Mouse (Mus musculus) neural tube, embryonic 14.5 days (tissue): Measurements from ENCODE around the gene Coq5. TPM values are rescaled to one million over a fixed set of nuclear protein-coding genes. Genes with fewer than 3 reads are reported as not detected.

Experiments used
- ATAC-seq: fragments of 200-750 bp; cut with Nextera tagmentation; 2 replicates; pipeline ENCODE4 v1.8.0; 2017; ENCODE audit warnings: low read depth, mild to moderate bottlenecking, moderate TSS enrichment, moderate library complexity
- H3K27ac ChIP-seq: fragments of 300-500 bp; sonication (generic); 2 replicates; pipeline ENCODE4 v1.5.1; 2014; ENCODE audit warnings: low read depth, mild to moderate bottlenecking, control low read depth, low read length, moderate library complexity, mixed read lengths
- H3K27me3 ChIP-seq: fragments of 300-500 bp; sonication (generic); 2 replicates; pipeline ENCODE4 v1.6.1; 2014; ENCODE audit warnings: low read length; ENCODE audit not compliant: control insufficient read depth, insufficient read depth
- H3K36me3 ChIP-seq: fragments of 300-500 bp; sonication (generic); 2 replicates; pipeline ENCODE4 v1.6.1; 2014; ENCODE audit warnings: low read length, mixed read lengths; ENCODE audit not compliant: control insufficient read depth, insufficient read depth
- H3K4me1 ChIP-seq: fragments of 300-500 bp; sonication (generic); 2 replicates; pipeline ENCODE4 v1.6.1; 2014; ENCODE audit warnings: low read length; ENCODE audit not compliant: control insufficient read depth, insufficient read depth
- H3K4me2 ChIP-seq: fragments of 300-500 bp; sonication (generic); 2 replicates; pipeline ENCODE4 v1.6.1; 2014; ENCODE audit warnings: mild to moderate bottlenecking, low read depth, low read length, control low read depth
- H3K4me3 ChIP-seq: fragments of 300-500 bp; sonication (generic); 2 replicates; pipeline ENCODE4 v1.5.1; 2014; ENCODE audit warnings: low read depth, low read length, control low read depth, mixed read lengths
- H3K9ac ChIP-seq: fragments of 300-500 bp; sonication (generic); replicated peaks from 2 replicates; pipeline ENCODE4 v1.6.1; 2014; ENCODE audit warnings: low read depth, mild to moderate bottlenecking, control low read depth, low read length, mixed read lengths
- H3K9me3 ChIP-seq: fragments of 300-500 bp; sonication (generic); 2 replicates; pipeline ENCODE4 v1.6.1; 2016; ENCODE audit warnings: low read length; ENCODE audit not compliant: control insufficient read depth
- WGBS: fragments of 180-500 bp; shearing (Covaris S2); extraction: QIAGEN DNeasy Blood & Tissue Kit; methylation state at CpG from one replicate; pipeline ENCODE4 v1.1.7; 2014; 5-methylcytosine and 5-hydroxymethylcytosine counted together
- polyA plus RNA-seq: library from polyadenylated mRNA; unstranded; fragments of >200 nt; fragmentation: Nextera tagmentation; extraction: Ambion mirVana; gene quantifications from 2 replicates; pipeline ENCODE4 v1.2.1, GENCODE M21; 2014

Gene Coq5
- polyA plus RNA-seq, 1 experiment from 2014 or later: 61.8 TPM

DNA sequence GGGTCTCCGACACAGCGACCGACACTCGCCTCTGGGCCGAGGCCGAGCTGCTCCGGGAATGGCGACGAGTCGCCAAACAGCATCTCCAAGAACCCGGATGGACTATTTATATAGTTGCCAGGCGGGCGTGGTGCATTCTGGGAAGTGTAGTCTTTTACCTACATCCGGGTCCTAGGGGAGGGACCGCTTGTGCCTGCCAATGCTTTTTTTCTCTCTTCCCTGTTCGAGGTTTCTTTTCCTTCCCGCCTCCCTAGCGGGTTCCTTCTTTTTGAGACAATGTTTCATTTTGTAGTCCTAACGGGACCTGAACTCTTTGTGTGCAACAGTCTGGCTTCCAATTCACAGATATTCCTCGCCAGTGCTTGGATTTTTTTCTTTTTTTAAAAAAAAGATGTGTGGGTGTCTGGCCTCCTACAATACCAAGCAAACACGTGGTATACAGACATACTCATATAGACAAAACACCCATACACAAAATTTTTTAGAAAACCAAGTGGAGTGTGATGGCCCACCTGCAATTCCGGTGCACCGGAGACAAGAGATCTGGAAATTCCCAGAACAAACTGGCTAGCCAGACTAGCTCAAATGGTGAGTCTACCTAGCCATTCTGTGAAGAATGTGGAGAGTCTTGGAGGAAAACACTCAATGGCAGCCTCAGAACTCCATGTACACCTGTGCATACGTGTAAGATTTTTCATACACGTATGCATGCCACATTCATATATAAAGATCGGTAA lies 6.5 kb upstream of the Coq5 start, which contains the start of gene Rnf10:
Gene Rnf10 (minus strand): TSS at position 87 of the 737 bp plus-strand sequence.
- WGBS: 15% methylated on average over 26 of the region's 26 CpGs
- Histone ChIP-seq H3K4me2 (peak within 1 kb of the TSS; percentile 83), H3K27ac (peak within 1 kb of the TSS; percentile 80), H3K27me3 (peaks cover 3% of the 10 kb centered on the region; the same call in 1 of the 2 replicates), H3K9ac (peak within 1 kb of the TSS; percentile 96), H3K4me1 (peaks cover 35% of the 10 kb centered on the region), H3K36me3 (0 out of 2 replicates have a peak, but pooled peaks cover 3% of the 10 kb centered on the region), H3K9me3 (no peaks in the 10 kb centered on the region), H3K4me3 (peak within 1 kb of the TSS; percentile 99)
- peak; percentile 86 for ATAC-seq

GRCm38 (mm10) chr5:115273549-115274135 lies 5.8 kb upstream of the Coq5 start:
- no peaks in the 10 kb centered on the region for H3K36me3 ChIP-seq
- H3K27ac ChIP-seq: no peak overlapping the region; the same call in 1 of the 2 replicates
- peak overlapping the region; percentile 99; the same call in 1 of the 2 replicates for H3K4me3 ChIP-seq
- H3K27me3 ChIP-seq: peaks cover 3% of the 10 kb centered on the region; the same call in 1 of the 2 replicates
- peak; percentile 9; the same call in 1 of the 2 replicates for ATAC-seq
- peaks cover 29% of the 10 kb centered on the region for H3K4me1 ChIP-seq
- no peaks in the 10 kb centered on the region for H3K9me3 ChIP-seq
- 78% methylated on average over 6 of the region's 6 CpGs for WGBS
- peak overlapping the region; percentile 96; the same call in 1 of the 2 replicates for H3K9ac ChIP-seq
- peak overlapping the region; percentile 54; the same call in 1 of the 2 replicates for H3K4me2 ChIP-seq

- Histone ChIP-seq H3K27me3 (peaks cover 3% of the 10 kb centered on the region; the same call in 1 of the 2 replicates), H3K36me3 (no peaks in the 10 kb centered on the region), H3K4me2 (no peak overlapping the region), H3K9me3 (no peaks in the 10 kb centered on the region), H3K27ac (no peak overlapping the region), H3K4me3 (no peak overlapping the region), H3K9ac (no peak overlapping the region), H3K4me1 (peaks cover 24% of the 10 kb centered on the region)
- WGBS: 84% methylated on average over 1 of the region's 1 CpGs
- no peak for ATAC-seq
Observed at GRCm38 (mm10) chr5:115274353-115274752, 5.1 kb upstream of the Coq5 start.

DNA sequence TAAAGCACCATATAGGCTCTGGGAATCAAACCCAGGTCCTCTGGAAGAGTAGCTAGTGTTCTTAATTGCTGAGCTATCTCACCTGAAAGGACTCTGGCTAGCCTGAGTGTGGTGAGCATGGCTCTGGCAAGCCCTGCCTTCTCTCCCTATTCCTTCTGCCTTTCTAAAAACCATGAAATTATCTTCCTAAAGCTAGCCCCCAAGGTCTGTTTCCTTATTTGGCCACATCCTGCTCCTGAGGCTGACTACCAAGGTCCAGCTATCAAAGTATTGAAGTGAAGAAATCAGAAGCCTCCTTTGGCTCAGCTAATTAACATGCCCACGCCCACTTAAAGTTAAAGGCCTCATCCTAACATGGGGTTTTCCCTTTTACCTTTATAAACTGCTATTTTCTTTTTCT lies 4.7 kb upstream of the Coq5 start:
- H3K4me1 ChIP-seq: peaks cover 21% of the 10 kb centered on the region
- ATAC-seq: no peak
- 93% methylated on average over 1 of the region's 1 CpGs for WGBS

GRCm38 (mm10) chr5:115275998-115276397 lies 3.5 kb upstream of the Coq5 start:
- Histone ChIP-seq H3K27ac (no peak overlapping the region), H3K9ac (no peak overlapping the region), H3K4me2 (no peak overlapping the region), H3K9me3 (no peaks in the 10 kb centered on the region), H3K27me3 (peaks cover 3% of the 10 kb centered on the region; the same call in 1 of the 2 replicates), H3K4me3 (no peak overlapping the region), H3K4me1 (peaks cover 16% of the 10 kb centered on the region), H3K36me3 (no peaks in the 10 kb centered on the region)
- WGBS: 37% methylated on average over 14 of the region's 14 CpGs
- no peak for ATAC-seq

More for the DNA sequence above, 4.7 kb upstream of the Coq5 start:
- H3K36me3 ChIP-seq: no peaks in the 10 kb centered on the region
- H3K4me2 ChIP-seq: no peak overlapping the region
- H3K4me3 ChIP-seq: no peak overlapping the region
- H3K27me3 ChIP-seq: peaks cover 3% of the 10 kb centered on the region; the same call in 1 of the 2 replicates
- no peak overlapping the region for H3K9ac ChIP-seq
- H3K9me3 ChIP-seq: no peaks in the 10 kb centered on the region
- H3K27ac ChIP-seq: no peak overlapping the region

DNA sequence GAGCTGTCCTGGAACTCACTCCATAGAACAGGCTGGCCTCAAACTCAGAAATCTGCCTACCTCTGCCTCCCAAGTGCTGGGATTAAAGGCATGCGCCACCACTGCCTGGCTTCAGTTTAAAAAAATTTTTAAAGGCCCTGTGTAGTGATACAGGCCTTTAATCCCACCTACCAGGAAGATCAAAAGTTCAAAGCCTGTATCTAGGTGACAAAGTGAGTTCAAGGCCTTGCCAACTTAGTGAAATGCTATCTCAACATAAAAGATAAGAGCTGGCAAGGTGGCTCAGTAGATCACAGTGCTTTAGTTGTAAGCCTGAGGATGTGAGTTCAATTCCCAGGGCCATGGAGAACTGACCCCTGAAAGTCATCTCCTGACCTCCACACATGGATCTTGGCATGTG lies 1.4 kb upstream of the Coq5 start:
- Histone ChIP-seq H3K27me3 (no peaks in the 10 kb centered on the region), H3K4me2 (no peak overlapping the region), H3K4me3 (no peak overlapping the region), H3K4me1 (peaks cover 9% of the 10 kb centered on the region), H3K9ac (no peak overlapping the region), H3K27ac (no peak overlapping the region), H3K9me3 (no peaks in the 10 kb centered on the region), H3K36me3 (no peaks in the 10 kb centered on the region)
- WGBS: 82% methylated on average over 1 of the region's 1 CpGs
- no peak for ATAC-seq

GRCm38 (mm10) chr5:115278785-115279184 lies 681 bp upstream of the Coq5 start:
- Histone ChIP-seq H3K4me3 (no peak overlapping the region), H3K9ac (no peak overlapping the region), H3K36me3 (peaks cover 5% of the 10 kb centered on the region; the same call in 1 of the 2 replicates), H3K27me3 (no peaks in the 10 kb centered on the region), H3K27ac (no peak overlapping the region), H3K9me3 (no peaks in the 10 kb centered on the region), H3K4me2 (no peak overlapping the region), H3K4me1 (peaks cover 5% of the 10 kb centered on the region)
- 66% methylated on average over 2 of the region's 2 CpGs for WGBS
- no peak for ATAC-seq

DNA sequence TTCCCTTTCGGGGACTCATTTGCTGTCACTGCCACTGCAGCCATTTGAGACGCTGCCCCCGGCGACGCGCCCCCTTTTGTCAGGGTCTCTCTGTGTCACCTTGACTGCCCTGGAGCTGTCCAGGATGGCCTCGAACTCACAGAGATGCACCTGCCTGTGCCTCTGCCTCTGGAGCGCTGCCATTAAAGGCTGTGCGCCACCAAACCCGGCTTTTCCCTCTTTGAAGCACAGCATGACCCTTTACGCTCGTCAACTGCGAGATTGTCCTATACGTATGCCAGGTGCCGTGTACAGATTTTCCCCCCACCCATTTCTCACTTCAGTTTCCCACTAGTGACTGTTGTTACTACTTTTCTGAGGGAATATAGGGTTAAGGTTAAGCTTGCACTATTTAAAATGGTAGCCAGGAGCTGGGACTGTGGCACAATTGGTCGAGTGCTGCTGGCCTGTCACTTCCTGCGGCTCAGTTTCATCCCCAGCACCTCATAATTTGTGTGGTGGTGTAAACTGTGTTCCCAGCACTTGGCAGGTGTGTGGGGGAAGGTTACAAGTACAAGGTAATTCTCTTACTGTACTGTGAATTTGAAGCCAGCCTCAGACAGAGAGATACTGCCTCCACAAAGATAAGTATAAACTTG lies 703 bp downstream of the Coq5 start:
- Histone ChIP-seq H3K4me2 (peak overlapping the region; percentile 87), H3K9me3 (no peaks in the 10 kb centered on the region), H3K4me3 (peak overlapping the region; percentile 90), H3K4me1 (peaks cover 5% of the 10 kb centered on the region), H3K27me3 (no peaks in the 10 kb centered on the region), H3K36me3 (peaks cover 13% of the 10 kb centered on the region), H3K9ac (peak overlapping the region; percentile 79), H3K27ac (peak overlapping the region; percentile 70)
- ATAC-seq: peak; percentile 54; the same call in 1 of the 2 replicates
- WGBS: 7% methylated on average over 17 of the region's 17 CpGs
